Mouse (Mus musculus) cortical plate, adult 2 months (tissue): ENCODE measurements around the gene Ankrd1. TPM values are rescaled to one million over a fixed set of nuclear protein-coding genes. Genes with fewer than 3 reads are reported as not detected.

Experiments used
- H3K27ac ChIP-seq: fragments of 200-500 bp; 2 replicates; pipeline ENCODE4 v1.5.1; 2012; ENCODE audit warnings: low read length, control low read depth, inconsistent platforms; ENCODE audit not compliant: insufficient read depth
- H3K4me1 ChIP-seq: fragments of 200-500 bp; 2 replicates; pipeline ENCODE4 v1.6.1; 2011; ENCODE audit warnings: low read length; ENCODE audit not compliant: control insufficient read depth, insufficient read depth
- H3K4me3 ChIP-seq: fragments of 200-500 bp; 2 replicates; pipeline ENCODE4 v1.5.1; 2011; ENCODE audit warnings: mild to moderate bottlenecking, low read length, control low read depth; ENCODE audit not compliant: insufficient read depth
- CTCF ChIP-seq: fragments of 200-500 bp; IDR thresholded peaks from 2 replicates; pipeline ENCODE4 v1.5.1; 2011; ENCODE audit warnings: mild to moderate bottlenecking, control low read depth, low read length; ENCODE audit not compliant: insufficient read depth; ENCODE audit errors: extremely low read depth
- POLR2A ChIP-seq: fragments of 200-500 bp; IDR thresholded peaks from 2 replicates; pipeline ENCODE4 v1.6.1; 2011; ENCODE audit warnings: mild to moderate bottlenecking, low read length, control low read depth; ENCODE audit not compliant: insufficient read depth; ENCODE audit errors: extremely low read depth
- polyA plus RNA-seq: library from polyadenylated mRNA; depleted of rRNA; stranded (reverse); fragments of >200 nt; gene quantifications from 2 replicates; pipeline ENCODE4 v1.2.3, GENCODE M21; 2012

The Ankrd1 gene
- polyA plus RNA-seq, 1 experiment = 0.10 TPM

- no peak overlapping the region for H3K27ac ChIP-seq
- TF ChIP-seq POLR2A (no peak), CTCF (no peak)
- no peaks in the 10 kb centered on the region for H3K4me1 ChIP-seq
- no peak overlapping the region for H3K4me3 ChIP-seq
These were observed 13.8 kb upstream of the Ankrd1 start for GRCm38 (mm10) chr19:36133731-36134130.

GRCm38 (mm10) chr19:36133064-36133463 lies 13.2 kb upstream of the Ankrd1 start:
- TF ChIP-seq POLR2A = no peak
- no peak for TF ChIP-seq CTCF
- H3K4me1 ChIP-seq = no peaks in the 10 kb centered on the region
- H3K4me3 ChIP-seq = no peak overlapping the region
- H3K27ac ChIP-seq = no peak overlapping the region

- TF ChIP-seq CTCF (no peak), POLR2A (no peak)
- Histone ChIP-seq H3K4me1 (no peaks in the 10 kb centered on the region), H3K27ac (no peak overlapping the region), H3K4me3 (no peak overlapping the region)
These were observed 12.1 kb upstream of the Ankrd1 start for GRCm38 (mm10) chr19:36131990-36132389.

- TF ChIP-seq CTCF = no peak
- no peak for TF ChIP-seq POLR2A
- no peak overlapping the region for H3K4me3 ChIP-seq
- no peaks in the 10 kb centered on the region for H3K4me1 ChIP-seq
- no peak overlapping the region for H3K27ac ChIP-seq
These were observed 10.3 kb upstream of the Ankrd1 start for GRCm38 (mm10) chr19:36130181-36130580.

- H3K4me1 ChIP-seq = no peaks in the 10 kb centered on the region
- no peak for TF ChIP-seq CTCF
- TF ChIP-seq POLR2A = no peak
- no peak overlapping the region for H3K27ac ChIP-seq
- no peak overlapping the region for H3K4me3 ChIP-seq
These were observed 9.7 kb upstream of the Ankrd1 start for GRCm38 (mm10) chr19:36129643-36130042.

GRCm38 (mm10) chr19:36129213-36129612 lies 9.3 kb upstream of the Ankrd1 start:
- Histone ChIP-seq H3K4me1 (no peaks in the 10 kb centered on the region), H3K27ac (no peak overlapping the region), H3K4me3 (no peak overlapping the region)
- TF ChIP-seq CTCF (no peak), POLR2A (no peak)

- H3K27ac ChIP-seq = no peak overlapping the region
- H3K4me1 ChIP-seq = no peaks in the 10 kb centered on the region
- no peak overlapping the region for H3K4me3 ChIP-seq
- no peak for TF ChIP-seq CTCF
- TF ChIP-seq POLR2A = no peak
These were observed 8.5 kb upstream of the Ankrd1 start for GRCm38 (mm10) chr19:36128440-36128839.

- TF ChIP-seq CTCF (no peak), POLR2A (no peak)
- Histone ChIP-seq H3K4me3 (no peak overlapping the region), H3K27ac (no peak overlapping the region), H3K4me1 (no peaks in the 10 kb centered on the region)
These were observed 4.3 kb upstream of the Ankrd1 start for GRCm38 (mm10) chr19:36124203-36124602.

GRCm38 (mm10) chr19:36119219-36119618 lies 680 bp downstream of the Ankrd1 start:
- TF ChIP-seq POLR2A (no peak), CTCF (no peak)
- H3K4me1 ChIP-seq = no peaks in the 10 kb centered on the region

GRCm38 (mm10) chr19:36116185-36116584 lies 3.7 kb downstream of the Ankrd1 start:
- H3K4me3 ChIP-seq = no peak overlapping the region
- H3K27ac ChIP-seq = no peak overlapping the region
- TF ChIP-seq POLR2A = no peak
- TF ChIP-seq CTCF = no peak
- no peaks in the 10 kb centered on the region for H3K4me1 ChIP-seq

More at GRCm38 (mm10) chr19:36119219-36119618, 680 bp downstream of the Ankrd1 start:
- Histone ChIP-seq H3K4me3 (no peak overlapping the region), H3K27ac (no peak overlapping the region)
